Mouse (Mus musculus) ovary, postnatal 36 days (tissue): Measurements from ENCODE around the gene Gm19684.

Experiments used
- DNase-seq: peaks from one replicate; pipeline ENCODE4 v3.0.0; 2022; ENCODE audit warnings: low spot score, mixed read lengths

Gm19684 gene

GRCm38 (mm10) chr17:36178938-36179337 is 57.5 kb downstream of the Gm19684 start:
- DNase-seq, result peak; percentile 18
